Mouse (Mus musculus): Measurements from ENCODE around the gene Gm45021. TPM values are rescaled to one million over a fixed set of nuclear protein-coding genes. Genes with fewer than 3 reads are reported as not detected.

Gene Gm45021
- total RNA-seq, 2 experiments from 2014 or later = not detected

GRCm38 (mm10) chr6:48569065-48569807 is 20.2 kb upstream of the Gm45021 start:
- intact Hi-C loops (cut with DNase I) = no loop called here
- no peak for DNase-seq (ENCODE audit: extremely low spot score in 1 of 2, low spot score in 2 of 2)

- intact Hi-C loops (cut with DNase I) = no loop called here
- DNase-seq (ENCODE audit: extremely low spot score in 1 of 2, low spot score in 2 of 2) = no peak
Measured at GRCm38 (mm10) chr6:48572014-48572413, 17.4 kb upstream of the Gm45021 start.

- DNase-seq (ENCODE audit: extremely low spot score in 1 of 2, low spot score in 2 of 2) = peak in 1 of 2 experiments; percentile 44
- intact Hi-C loops (cut with DNase I) = no loop called here
Measured at GRCm38 (mm10) chr6:48572572-48573061, 16.8 kb upstream of the Gm45021 start, which contains the start of gene Rarres2. Gene Rarres2 (minus strand): TSS chr6:48572789.

- intact Hi-C loops (cut with DNase I) = no loop called here
- peak in 1 of 2 experiments; percentile 53 for DNase-seq (ENCODE audit: extremely low spot score in 1 of 2, low spot score in 2 of 2)
Measured at GRCm38 (mm10) chr6:48573280-48573679, 16.1 kb upstream of the Gm45021 start.

- intact Hi-C loops (cut with DNase I) = no loop called here
- DNase-seq (ENCODE audit: extremely low spot score in 1 of 2, low spot score in 2 of 2) = no peak
Measured at GRCm38 (mm10) chr6:48573981-48574380, 15.4 kb upstream of the Gm45021 start.

GRCm38 (mm10) chr6:48578736-48579135 is 10.7 kb upstream of the Gm45021 start:
- DNase-seq (ENCODE audit: extremely low spot score in 1 of 2, low spot score in 2 of 2) = no peak
- intact Hi-C loops (cut with DNase I) = no loop called here

- intact Hi-C loops (cut with DNase I) = no loop called here
Measured at GRCm38 (mm10) chr6:48579215-48579648, 10.2 kb upstream of the Gm45021 start.

GRCm38 (mm10) chr6:48581257-48581656 is 8.2 kb upstream of the Gm45021 start:
- no peak for DNase-seq (ENCODE audit: extremely low spot score in 1 of 2, low spot score in 2 of 2)
- intact Hi-C loops (cut with DNase I) = no loop called here

More at GRCm38 (mm10) chr6:48579215-48579648, 10.2 kb upstream of the Gm45021 start:
- no peak for DNase-seq (ENCODE audit: extremely low spot score in 1 of 2, low spot score in 2 of 2)

GRCm38 (mm10) chr6:48582037-48582436 is 7.4 kb upstream of the Gm45021 start:
- DNase-seq (ENCODE audit: extremely low spot score in 1 of 2, low spot score in 2 of 2) = peak in 1 of 2 experiments; percentile 48
- intact Hi-C loops (cut with DNase I) = no loop called here

GRCm38 (mm10) chr6:48591221-48591845 is 1.9 kb downstream of the Gm45021 start:
- intact Hi-C loops (cut with DNase I) = loop anchor here (5.0 kb wide), 1 partner anchor 41 kb away; no protein-coding TSS in a partner anchor
- no peak for DNase-seq (ENCODE audit: extremely low spot score in 1 of 2, low spot score in 2 of 2)

- DNase-seq (ENCODE audit: extremely low spot score in 1 of 2, low spot score in 2 of 2) = no peak
- intact Hi-C loops (cut with DNase I) = loop anchor here (5.0 kb wide), 1 partner anchor 40 kb away; no protein-coding TSS in a partner anchor
Measured at GRCm38 (mm10) chr6:48591871-48592270, 2.5 kb downstream of the Gm45021 start.

GRCm38 (mm10) chr6:48593158-48594042 is 4.0 kb downstream of the Gm45021 start, which contains the start of the genes Repin1 and Gm44965:
Gene Repin1 (plus strand): TSS chr6:48593883.
Gene Gm44965 (plus strand): TSS chr6:48593941.
- intact Hi-C loops (cut with DNase I) = loop anchor here (5.0 kb wide), 1 partner anchor 39 kb away; no protein-coding TSS in a partner anchor
- DNase-seq (ENCODE audit: extremely low spot score in 1 of 2, low spot score in 2 of 2) = peak; percentile 87 to 98

GRCm38 (mm10) chr6:48594043-48594738 is 4.8 kb downstream of the Gm45021 start:
- intact Hi-C loops (cut with DNase I) = loop anchor here (5.0 kb wide), 1 partner anchor 38 kb away; no protein-coding TSS in a partner anchor
- DNase-seq (ENCODE audit: extremely low spot score in 1 of 2, low spot score in 2 of 2) = peak; percentile 42 to 68

- intact Hi-C loops (cut with DNase I) = no loop called here
- DNase-seq (ENCODE audit: extremely low spot score in 1 of 2, low spot score in 2 of 2) = peak in 1 of 2 experiments; percentile 45
Measured at GRCm38 (mm10) chr6:48595278-48595677, 5.9 kb downstream of the Gm45021 start.

GRCm38 (mm10) chr6:48596545-48597232 is 7.3 kb downstream of the Gm45021 start:
- intact Hi-C loops (cut with DNase I) = no loop called here
- DNase-seq (ENCODE audit: extremely low spot score in 1 of 2, low spot score in 2 of 2) = peak in 1 of 2 experiments; percentile 35

- intact Hi-C loops (cut with DNase I) = no loop called here
- no peak for DNase-seq (ENCODE audit: extremely low spot score in 1 of 2, low spot score in 2 of 2)
Measured at GRCm38 (mm10) chr6:48597233-48597625, 7.8 kb downstream of the Gm45021 start.

- DNase-seq (ENCODE audit: extremely low spot score in 1 of 2, low spot score in 2 of 2) = no peak
- intact Hi-C loops (cut with DNase I) = no loop called here
Measured at GRCm38 (mm10) chr6:48600594-48600993, 11.2 kb downstream of the Gm45021 start.

Data from left cerebral cortex, postnatal 10 days (tissue).